Mouse (Mus musculus) cerebellum, postnatal 14 days (tissue): ENCODE measurements around the gene Srgap3.

Experiments
- DNase-seq, 2 experiments: peaks; one replicate each; pipeline ENCODE4 v3.0.0; 2021; ENCODE audit warnings: mixed read lengths in 2 of 2

The Srgap3 gene

GRCm38 (mm10) chr6:112949220-112949619 lies 2.2 kb upstream of the Srgap3 start:
- DNase-seq: no peak

DNA sequence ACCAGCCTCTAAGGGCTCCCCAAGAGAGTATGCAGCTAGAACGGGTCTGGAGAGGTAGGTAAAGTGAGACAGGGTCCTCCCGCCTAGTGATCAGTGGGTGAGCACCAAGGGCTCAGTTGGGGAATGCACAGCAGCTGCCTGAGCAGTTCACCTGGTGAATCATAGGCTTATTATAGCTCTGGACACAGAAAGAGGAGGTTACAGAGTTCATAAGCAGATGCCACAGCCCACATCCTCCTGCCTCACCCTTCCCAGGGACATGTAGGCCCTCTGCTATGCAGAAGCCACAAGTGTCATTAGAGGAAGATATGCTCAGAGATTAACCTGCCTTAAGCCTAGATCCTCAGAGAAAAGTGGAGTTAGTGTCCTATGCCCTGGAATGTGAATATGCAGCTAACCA lies 1.4 kb upstream of the Srgap3 start:
- no peak for DNase-seq

DNA sequence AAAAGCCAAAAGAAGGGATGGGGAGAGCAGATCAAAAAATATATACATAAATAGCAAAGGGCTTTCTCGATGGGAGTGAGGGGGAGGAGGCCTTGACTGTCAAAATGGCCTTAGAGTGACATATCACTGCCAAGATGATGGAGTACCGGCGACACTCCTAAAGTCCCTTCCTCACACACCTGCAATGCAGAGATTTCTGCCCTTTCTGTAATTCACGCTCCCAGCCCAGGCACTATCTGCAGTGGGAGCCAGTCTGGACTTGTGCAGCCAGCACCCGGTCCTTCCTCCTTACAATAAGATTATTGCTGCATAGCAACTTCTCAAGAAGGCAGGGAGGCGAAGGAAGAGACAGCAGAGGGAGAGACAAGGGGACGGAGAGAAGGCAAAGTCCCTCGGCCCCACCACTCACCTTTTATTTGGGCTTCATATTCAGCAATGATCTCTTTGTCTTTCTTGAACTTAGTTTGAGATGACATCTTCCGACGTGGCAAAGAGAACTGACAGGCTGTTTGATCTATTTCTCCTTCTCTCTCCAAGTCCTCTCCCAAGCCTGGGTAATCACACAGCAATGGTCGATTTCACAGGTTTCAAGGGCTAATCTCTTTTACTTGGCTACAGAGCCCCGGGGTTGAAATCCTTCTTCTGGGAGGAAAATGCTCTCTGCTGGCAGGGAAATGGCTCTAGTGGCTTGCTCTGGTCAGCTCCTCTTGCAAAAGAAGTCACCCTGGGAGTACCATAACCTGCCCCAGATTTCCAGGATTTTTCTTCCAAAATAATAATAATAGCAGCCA lies 850 bp downstream of the Srgap3 start:
- DNase-seq: peak; percentile 57 to 66

DNA sequence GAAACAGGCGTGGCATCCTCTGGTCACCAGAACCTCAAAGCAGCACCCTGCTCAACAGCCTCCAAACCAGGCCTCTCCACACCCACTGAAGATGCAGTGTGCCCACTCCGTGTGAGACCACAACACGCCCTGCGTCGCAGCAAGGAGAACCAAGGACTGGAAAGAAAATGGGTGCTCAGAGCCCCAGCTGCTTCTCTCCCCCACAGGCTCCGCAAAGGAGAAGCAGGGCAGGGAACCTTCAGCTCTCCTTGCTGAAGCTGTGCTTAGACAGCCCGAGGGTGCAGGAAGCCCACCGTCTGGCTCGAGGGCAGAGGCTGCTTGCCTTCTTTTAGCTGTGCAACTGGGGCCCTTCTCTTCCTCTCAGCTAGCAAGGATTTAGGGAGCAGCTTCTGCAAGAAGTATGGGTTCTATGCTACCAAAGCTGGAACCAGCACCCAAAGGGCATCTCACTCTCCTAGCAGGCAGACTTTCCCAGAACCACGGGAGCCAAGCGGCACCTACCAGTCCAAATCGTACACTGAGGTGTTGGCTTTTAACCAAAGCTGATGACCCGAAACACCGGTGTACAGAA lies 1.8 kb downstream of the Srgap3 start:
- DNase-seq: peak; percentile 43 to 69

DNA sequence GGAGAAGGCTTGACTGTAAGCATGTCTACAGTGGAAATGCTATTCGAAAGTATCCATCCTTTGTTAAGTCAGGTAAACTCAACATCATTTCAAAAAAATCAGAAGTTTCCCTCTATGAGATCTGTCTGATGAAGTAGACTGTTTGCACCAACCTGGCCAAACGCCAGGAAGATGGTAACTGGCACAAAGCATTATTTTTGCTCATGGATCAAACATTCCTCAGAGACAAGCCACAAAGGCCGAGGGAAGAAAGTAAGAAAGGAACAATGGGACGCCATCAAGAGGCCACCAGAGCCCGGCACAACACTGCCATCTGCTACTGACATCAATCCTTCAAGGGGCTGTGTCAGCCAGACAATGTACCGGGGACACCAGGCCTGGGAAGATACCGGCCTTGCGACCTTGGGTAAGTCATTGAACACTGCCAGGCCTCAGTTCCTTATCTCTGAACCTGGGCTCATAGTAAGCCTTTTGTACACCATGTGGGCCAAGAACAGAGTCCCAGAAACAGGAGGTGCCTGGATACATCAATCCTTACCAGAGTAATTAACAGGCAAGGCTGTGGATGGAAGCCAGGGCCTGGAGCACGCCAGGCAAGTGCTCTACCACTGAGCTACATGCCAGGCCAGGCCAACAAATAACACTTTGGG lies 3.3 kb downstream of the Srgap3 start:
- DNase-seq: peak; percentile 69 to 76

DNA sequence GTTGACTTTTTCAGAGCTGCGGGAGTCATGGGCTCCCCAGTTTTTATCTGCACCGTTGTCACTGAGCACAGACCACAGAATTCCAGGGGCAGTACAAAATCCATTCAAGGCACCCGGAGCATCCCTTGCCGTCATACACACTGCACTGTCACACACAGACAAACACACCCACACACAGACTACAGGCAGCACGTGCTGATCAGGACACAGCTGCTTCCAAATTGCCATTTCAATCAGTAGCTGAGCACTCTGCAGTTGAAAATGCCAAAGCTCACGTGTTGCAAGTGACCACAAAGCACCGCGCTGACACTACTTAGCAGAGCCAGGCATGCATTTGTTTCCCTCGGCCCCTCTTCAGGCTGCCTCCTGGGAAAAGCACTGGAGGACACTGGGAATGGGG lies 7.8 kb downstream of the Srgap3 start:
- no peak for DNase-seq

- no peak for DNase-seq
Measured at GRCm38 (mm10) chr6:112937791-112938190, 9.3 kb downstream of the Srgap3 start.

- no peak for DNase-seq
Measured at GRCm38 (mm10) chr6:112934501-112934900, 12.6 kb downstream of the Srgap3 start.

DNA sequence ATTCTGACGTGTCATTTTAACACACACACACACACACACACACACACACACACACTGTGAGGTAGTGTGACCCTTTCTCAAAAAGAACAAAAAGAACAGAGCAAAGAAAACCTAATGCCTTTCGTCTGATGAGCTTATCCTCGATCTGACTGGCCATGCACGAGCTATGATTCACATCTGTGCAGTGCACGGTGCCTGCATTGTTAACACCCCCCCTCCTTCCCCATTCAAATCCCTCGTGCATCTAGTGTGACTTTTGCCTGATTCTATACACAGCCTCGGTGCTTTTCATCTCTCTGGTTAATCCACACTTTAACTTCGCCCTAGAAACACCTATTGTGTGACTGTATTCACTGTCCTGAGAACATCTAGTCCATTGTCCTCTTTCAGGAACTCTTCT lies 14.5 kb downstream of the Srgap3 start:
- no peak for DNase-seq

- DNase-seq: no peak
Measured at GRCm38 (mm10) chr6:112930011-112930451, 17.0 kb downstream of the Srgap3 start.

GRCm38 (mm10) chr6:112929291-112929984 lies 17.6 kb downstream of the Srgap3 start:
- DNase-seq: no peak

GRCm38 (mm10) chr6:112928841-112929240 lies 18.2 kb downstream of the Srgap3 start:
- DNase-seq: peak in 1 of 2 experiments; percentile 45

DNA sequence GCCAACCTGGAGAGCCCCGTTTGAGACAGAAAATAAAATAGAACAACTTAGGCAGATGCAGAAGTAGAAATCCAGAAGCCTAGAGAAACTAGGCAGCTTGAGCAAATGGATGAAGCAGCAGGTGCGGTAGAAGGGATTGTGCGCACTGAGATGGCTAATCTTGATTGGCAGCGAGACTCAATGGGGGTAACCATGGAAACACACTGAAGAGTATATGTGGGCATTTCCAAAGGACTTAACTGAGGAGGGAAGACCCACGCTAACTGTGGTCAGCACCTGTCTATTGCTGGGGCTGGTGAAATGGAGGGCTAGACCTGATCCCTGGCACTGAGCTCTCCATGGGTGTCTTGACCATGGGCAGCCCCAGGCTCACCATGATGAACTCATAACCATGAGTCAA lies 19.7 kb downstream of the Srgap3 start:
- peak in 1 of 2 experiments; percentile 27 for DNase-seq

GRCm38 (mm10) chr6:112926011-112926410 lies 21.1 kb downstream of the Srgap3 start:
- no peak for DNase-seq

DNA sequence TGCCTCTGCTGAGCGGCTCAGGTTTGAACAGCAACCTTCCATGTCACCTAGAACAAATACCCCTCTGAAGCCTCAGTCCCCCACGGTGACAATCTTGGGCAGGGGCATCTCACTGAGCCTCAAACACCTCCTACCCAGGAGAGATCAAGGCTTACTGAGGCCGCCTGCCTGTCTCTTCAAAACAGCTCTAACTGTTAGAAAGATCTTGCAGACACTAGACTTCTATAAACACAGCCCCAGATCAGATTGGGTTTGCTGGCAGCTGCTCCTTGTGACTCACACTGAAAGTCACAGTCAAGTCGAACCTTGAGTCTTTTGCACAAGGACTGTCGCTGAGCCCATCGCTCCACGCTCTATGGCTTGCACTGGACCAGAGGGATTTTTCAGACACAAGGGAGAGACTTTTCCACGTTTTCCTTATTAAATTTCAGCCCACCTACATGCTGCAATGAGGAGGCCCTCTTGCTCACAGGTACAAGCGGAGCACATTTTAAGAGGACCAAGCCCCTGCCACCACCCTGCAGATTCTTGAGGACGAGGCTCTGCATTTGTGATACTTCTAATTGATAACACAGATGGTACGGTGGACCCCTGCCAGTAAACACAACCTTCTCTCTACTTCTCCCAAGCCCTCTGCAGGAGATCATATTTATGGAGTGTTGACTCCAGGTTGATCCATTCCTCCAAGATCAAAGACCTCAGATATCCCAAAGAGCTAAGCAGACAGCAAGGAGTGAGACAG lies 21.7 kb downstream of the Srgap3 start:
- peak; percentile 60 to 73 for DNase-seq

DNA sequence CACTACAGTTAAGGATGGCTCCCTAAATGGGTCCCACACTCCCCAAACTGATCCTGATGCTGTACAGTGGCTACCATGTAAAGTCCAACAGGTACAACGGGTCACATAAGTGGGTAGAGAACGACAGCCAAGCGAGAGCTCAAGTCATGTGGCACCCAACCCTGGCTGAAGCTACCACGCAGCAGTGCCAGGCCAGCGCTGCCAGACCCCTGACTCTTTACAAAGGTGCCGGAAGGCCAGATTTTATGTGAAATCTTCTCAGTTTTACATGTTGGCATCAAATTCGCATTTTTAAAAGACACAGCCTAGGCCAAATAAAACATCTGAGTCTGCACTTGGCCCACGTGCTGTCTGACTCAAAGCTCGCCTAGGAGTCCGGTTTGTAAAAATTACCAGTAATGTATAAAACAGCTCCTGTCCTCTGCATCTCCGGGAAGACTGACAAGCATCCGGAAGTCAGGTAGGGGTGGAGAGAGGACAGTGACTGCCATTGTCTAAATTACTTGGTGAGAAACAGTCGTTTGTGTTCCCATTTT lies 22.4 kb downstream of the Srgap3 start:
- peak in 1 of 2 experiments; percentile 36 for DNase-seq

GRCm38 (mm10) chr6:112920619-112921195 lies 26.4 kb downstream of the Srgap3 start:
- no peak for DNase-seq

GRCm38 (mm10) chr6:112917717-112918116 lies 29.3 kb downstream of the Srgap3 start:
- DNase-seq: no peak

DNA sequence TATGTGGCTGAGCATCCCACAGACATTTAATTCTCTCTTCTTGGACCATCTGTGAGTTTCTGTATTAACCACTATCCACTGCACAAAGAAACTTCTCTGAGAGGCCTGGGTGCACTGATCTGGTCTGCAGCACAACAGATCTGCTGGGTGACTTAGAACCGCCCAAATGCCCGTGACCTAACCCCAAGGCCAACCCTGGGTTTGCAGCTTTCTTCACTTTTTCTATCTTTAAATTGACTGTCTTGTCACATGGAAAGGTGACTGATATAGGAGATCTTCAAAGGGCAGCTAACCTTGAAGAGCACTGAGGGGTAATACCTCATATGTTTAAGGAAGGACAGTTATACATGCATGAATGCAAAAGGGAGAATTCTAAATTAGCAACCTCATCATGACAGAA lies 30.8 kb downstream of the Srgap3 start:
- DNase-seq: no peak

DNA sequence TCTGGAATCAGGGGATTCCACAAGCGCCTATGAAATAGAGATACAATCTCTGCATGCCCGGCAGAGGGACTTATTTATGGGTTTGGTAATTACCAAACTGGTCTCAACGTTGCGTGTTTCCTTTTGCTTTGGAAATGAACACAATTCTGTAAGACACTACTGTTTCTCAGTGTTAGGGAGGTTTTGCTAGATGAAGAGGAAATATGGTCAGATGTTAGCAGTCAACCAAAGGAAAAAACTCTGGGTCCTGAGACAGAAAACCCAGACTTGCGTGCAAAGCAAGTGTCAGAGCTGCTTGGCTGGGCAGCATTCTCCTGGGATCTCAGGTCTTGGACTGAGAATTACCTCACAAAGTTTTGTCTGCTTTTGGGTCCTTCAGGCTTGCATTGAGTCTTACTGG lies 34.5 kb downstream of the Srgap3 start:
- no peak for DNase-seq

DNA sequence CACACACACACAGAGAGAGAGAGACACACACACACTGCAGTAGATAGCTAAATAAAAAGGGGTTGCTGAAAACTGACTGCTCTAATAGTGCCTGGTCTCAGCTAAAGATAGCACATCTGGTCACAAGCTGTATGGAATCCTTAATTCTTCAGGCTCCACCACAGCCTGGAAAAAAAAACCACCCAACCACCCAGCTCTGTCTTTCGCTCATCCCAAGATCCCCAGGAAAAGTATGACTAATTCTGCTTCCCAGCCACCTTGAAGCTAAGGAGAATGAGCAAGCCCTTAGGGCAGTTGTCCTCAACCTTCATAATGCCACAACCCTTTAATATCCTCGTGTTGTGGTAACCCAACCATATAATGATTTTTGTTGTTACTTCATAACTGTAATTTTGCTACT lies 37.4 kb downstream of the Srgap3 start:
- DNase-seq: no peak
